7 mouse cellular contexts compared by ENCODE assay signal in genomic region chr6:90716066-90716704, GRCm38 (mm10).
DNase-seq lines count a peak whose midpoint lies in the region; ATAC-seq and TF ChIP-seq lines count a peak whose summit lies in the region.

No protein-coding gene starts in this region.

- H3K4me1 ChIP-seq in hindbrain, embryonic 15.5 days (replicated peaks) = peaks cover 78% of the 10 kb centered on the region
- peaks cover 67% of the 10 kb centered on the region for H3K4me1 ChIP-seq in liver, embryonic 12.5 days

- no peaks in the 10 kb centered on the region for H3K9me3 ChIP-seq in hindbrain, embryonic 15.5 days
- H3K9me3 ChIP-seq in liver, embryonic 12.5 days (replicated peaks) = no peaks in the 10 kb centered on the region

- no peak for TF ChIP-seq CTCF in Patski (IDR thresholded peaks at IDR 0.05)

- peak overlapping the region; percentile 48 for H3K4me3 ChIP-seq in hindbrain, embryonic 15.5 days
- peak overlapping the region; percentile 75 for H3K4me3 ChIP-seq in liver, embryonic 12.5 days

- H3K27ac ChIP-seq in hindbrain, embryonic 15.5 days (replicated peaks) = peak overlapping the region; percentile 63
- H3K27ac ChIP-seq in liver, embryonic 12.5 days = peak overlapping the region; percentile 80

- no peaks in the 10 kb centered on the region for H3K27me3 ChIP-seq in Patski
- no peaks in the 10 kb centered on the region for H3K27me3 ChIP-seq in hindbrain, embryonic 15.5 days
- H3K27me3 ChIP-seq in liver, embryonic 12.5 days (replicated peaks) = no peaks in the 10 kb centered on the region

- ATAC-seq in Patski = peak; percentile 66
- ATAC-seq in hindbrain, embryonic 15.5 days (ENCODE audit: low FRiP score, low read depth) = peak; percentile 49; the same call in 1 of the 2 replicates
- peak; percentile 84 for ATAC-seq in liver, embryonic 12.5 days

- H3K9ac ChIP-seq in hindbrain, embryonic 15.5 days = peak overlapping the region; percentile 56
- H3K9ac ChIP-seq in liver, embryonic 12.5 days = peak overlapping the region; percentile 93

- in situ Hi-C loops in Patski (cut with MboI; ENCODE audit: low pct_unique_long_range_greater_than_20kb) = no loop called here

- H3K4me2 ChIP-seq in hindbrain, embryonic 15.5 days = peak overlapping the region; percentile 75
- H3K4me2 ChIP-seq in liver, embryonic 12.5 days = peak overlapping the region; percentile 81

- POLR2A ChIA-PET in Patski (lab: Charles Lee) = no interaction called here

- CTCF ChIA-PET in Patski (lab: Charles Lee) = no interaction called here

- 1% methylated on average over 49 of the region's 49 CpGs for WGBS in hindbrain, embryonic 15.5 days
- WGBS in liver, embryonic 12.5 days (ENCODE audit: insufficient replicate concordance) = under 1% methylated on average over 49 of the region's 49 CpGs

- no peak for DNase-seq in Patski (ENCODE audit: low read depth, low spot score)
- DNase-seq in brain, adult 2 months (ENCODE audit: low read depth, low spot score) = peak; percentile 59
- DNase-seq in gastrocnemius, adult 18-20 months (ENCODE audit: low spot score) = peak; percentile 78
- DNase-seq in naive thymus-derived CD4-positive, alpha-beta T cell, adult 2 months (ENCODE audit: low read depth) = peak; percentile 68
- DNase-seq in testis, postnatal 10 days (ENCODE audit: low spot score) = peak; percentile 94

- no peaks in the 10 kb centered on the region for H3K36me3 ChIP-seq in hindbrain, embryonic 15.5 days
- 0 out of 2 replicates have a peak, but pooled peaks cover 7% of the 10 kb centered on the region for H3K36me3 ChIP-seq in liver, embryonic 12.5 days
